Mouse (Mus musculus) bone marrow macrophage, adult 2 months (primary cell): ENCODE data around the gene Fancd2os. TPM values are rescaled to one million over a fixed set of nuclear protein-coding genes. Genes with fewer than 3 reads are reported as not detected.

Source experiments
- H3K27ac ChIP-seq: 2 replicates; pipeline ENCODE4 v1.5.1; 2012; ENCODE audit warnings: low read depth, low read length; ENCODE audit not compliant: insufficient read depth
- H3K4me1 ChIP-seq: 2 replicates; pipeline ENCODE4 v1.6.1; 2012; ENCODE audit warnings: low read length; ENCODE audit not compliant: control insufficient read depth, insufficient read depth
- H3K4me3 ChIP-seq: 2 replicates; pipeline ENCODE4 v1.5.1; 2012; ENCODE audit warnings: mild to moderate bottlenecking, low read length, moderate library complexity; ENCODE audit not compliant: insufficient read depth
- CTCF ChIP-seq: IDR thresholded peaks from 2 replicates; pipeline ENCODE4 v1.5.1; 2012; ENCODE audit warnings: low read depth, mild to moderate bottlenecking, low read length, moderate library complexity
- POLR2A ChIP-seq: IDR thresholded peaks from 2 replicates; pipeline ENCODE4 v1.6.1; 2012; ENCODE audit warnings: mild to moderate bottlenecking, low read depth, low read length, borderline replicate concordance
- polyA plus RNA-seq: library from polyadenylated mRNA; stranded (reverse); fragments of >200 nt; gene quantifications from 2 replicates; pipeline ENCODE4 v1.2.4, GENCODE M21; 2012; ENCODE audit not compliant: missing spikeins, insufficient read depth, insufficient read length

Fancd2os gene
- not detected in 2 replicates for polyA plus RNA-seq

GRCm38 (mm10) chr6:113600543-113601139 is at the start of gene Fancd2os:
Fancd2os (minus strand) TSS chr6:113600715.
- Histone ChIP-seq H3K27ac (no peak within 1 kb of the TSS), H3K4me1 (no peaks in the 10 kb centered on the region; the same call in 1 of the 2 replicates), H3K4me3 (no peak within 1 kb of the TSS)
- TF ChIP-seq CTCF: no peak
- no peak for TF ChIP-seq POLR2A

GRCm38 (mm10) chr6:113650197-113650640 is 49.7 kb upstream of the Fancd2os start:
- Histone ChIP-seq H3K4me3 (no peak overlapping the region), H3K27ac (peak overlapping the region; percentile 77), H3K4me1 (peaks cover 68% of the 10 kb centered on the region)
- no peak for TF ChIP-seq CTCF
- no peak for TF ChIP-seq POLR2A

- peak overlapping the region; percentile 77 for H3K27ac ChIP-seq
- no peak overlapping the region for H3K4me3 ChIP-seq
- no peak for TF ChIP-seq POLR2A
- no peak for TF ChIP-seq CTCF
- H3K4me1 ChIP-seq: peaks cover 65% of the 10 kb centered on the region
These were observed 49.1 kb upstream of the Fancd2os start for GRCm38 (mm10) chr6:113649346-113650196.

GRCm38 (mm10) chr6:113644808-113645207 is 44.3 kb upstream of the Fancd2os start:
- Histone ChIP-seq H3K27ac (peak overlapping the region; percentile 80), H3K4me3 (peak overlapping the region; percentile 29), H3K4me1 (peaks cover 64% of the 10 kb centered on the region)
- TF ChIP-seq CTCF: no peak
- no peak for TF ChIP-seq POLR2A

GRCm38 (mm10) chr6:113643967-113644366 is 43.5 kb upstream of the Fancd2os start:
- Histone ChIP-seq H3K4me3 (no peak overlapping the region), H3K27ac (peak overlapping the region; percentile 80), H3K4me1 (peaks cover 55% of the 10 kb centered on the region)
- no peak for TF ChIP-seq CTCF
- TF ChIP-seq POLR2A: no peak

- TF ChIP-seq CTCF (no peak), POLR2A (no peak)
- Histone ChIP-seq H3K27ac (no peak overlapping the region), H3K4me1 (peaks cover 52% of the 10 kb centered on the region), H3K4me3 (no peak overlapping the region)
These were observed 42.5 kb upstream of the Fancd2os start for GRCm38 (mm10) chr6:113643021-113643420.

GRCm38 (mm10) chr6:113642605-113643004 is 42.1 kb upstream of the Fancd2os start:
- Histone ChIP-seq H3K4me3 (no peak overlapping the region), H3K27ac (no peak overlapping the region), H3K4me1 (peaks cover 52% of the 10 kb centered on the region)
- TF ChIP-seq CTCF (no peak), POLR2A (no peak)

- Histone ChIP-seq H3K27ac (no peak overlapping the region), H3K4me1 (peaks cover 31% of the 10 kb centered on the region), H3K4me3 (peak overlapping the region; percentile 56)
- TF ChIP-seq CTCF: no peak
These were observed 38.7 kb upstream of the Fancd2os start for GRCm38 (mm10) chr6:113639201-113639600.

GRCm38 (mm10) chr6:113638302-113639040 is 38.0 kb upstream of the Fancd2os start, which contains the start of gene Irak2:
Irak2 (plus strand) TSS chr6:113638467.
- 0 out of 2 replicates have a peak, but pooled peaks have one; percentile 30 for TF ChIP-seq POLR2A
- peak; percentile 96 for TF ChIP-seq CTCF

More at GRCm38 (mm10) chr6:113638302-113639040, 38.0 kb upstream of the Fancd2os start, which contains the start of gene Irak2:
- peaks cover 25% of the 10 kb centered on the region for H3K4me1 ChIP-seq
- peak within 1 kb of the TSS; percentile 42 for H3K27ac ChIP-seq
- peak within 1 kb of the TSS; percentile 83 for H3K4me3 ChIP-seq
